Mouse (Mus musculus) small intestine, adult 2 months (tissue): ENCODE results near the gene Dclk2. TPM values are rescaled to one million over a fixed set of nuclear protein-coding genes. Genes with fewer than 3 reads are reported as not detected.

Source experiments
- H3K27ac ChIP-seq: fragments of 200-500 bp; 2 replicates; pipeline ENCODE4 v1.5.1; 2012; ENCODE audit warnings: low read depth, low read length, control low read depth, inconsistent platforms; ENCODE audit not compliant: insufficient read depth
- H3K27me3 ChIP-seq: fragments of 200-500 bp; 2 replicates; pipeline ENCODE4 v1.6.1; 2012; ENCODE audit warnings: mild to moderate bottlenecking, moderate library complexity, low read length, inconsistent platforms; ENCODE audit not compliant: control insufficient read depth, insufficient read depth
- H3K36me3 ChIP-seq: fragments of 200-500 bp; 2 replicates; pipeline ENCODE4 v1.6.1; 2012; ENCODE audit warnings: mild to moderate bottlenecking, low read length, control low read depth, inconsistent platforms; ENCODE audit not compliant: control insufficient read depth, insufficient read depth
- H3K4me1 ChIP-seq: fragments of 200-500 bp; 2 replicates; pipeline ENCODE4 v1.6.1; 2012; ENCODE audit warnings: low read length, inconsistent platforms, mixed read lengths; ENCODE audit not compliant: control insufficient read depth, insufficient read depth, insufficient read length
- H3K4me3 ChIP-seq: fragments of 200-500 bp; 2 replicates; pipeline ENCODE4 v1.5.1; 2012; ENCODE audit warnings: low read depth, mild to moderate bottlenecking, control low read depth, inconsistent platforms, low read length, moderate library complexity
- CTCF ChIP-seq: fragments of 200-500 bp; IDR thresholded peaks from 2 replicates; pipeline ENCODE4 v1.5.1; 2012; ENCODE audit warnings: low read depth, mild to moderate bottlenecking, control low read depth, inconsistent platforms, low read length, moderate library complexity, mixed read lengths; ENCODE audit not compliant: insufficient replicate concordance, insufficient read length; ENCODE audit errors: extremely low read depth
- POLR2A ChIP-seq: fragments of 200-500 bp; IDR thresholded peaks from 2 replicates; pipeline ENCODE4 v1.6.1; 2012; ENCODE audit warnings: low read depth, mild to moderate bottlenecking, control low read depth, inconsistent platforms, low read length, moderate library complexity
- WGBS: fragments of 180-500 bp; shearing (Covaris S2); methylation state at CpG from one replicate; pipeline ENCODE4 v1.1.7; 2018; 5-methylcytosine and 5-hydroxymethylcytosine counted together
- polyA plus RNA-seq: library from polyadenylated mRNA; depleted of rRNA; stranded (reverse); fragments of >200 nt; gene quantifications from 2 replicates; pipeline ENCODE4 v1.2.3, GENCODE M21; 2012

Gene Dclk2
- polyA plus RNA-seq, 1 experiment = 2.4 TPM

DNA sequence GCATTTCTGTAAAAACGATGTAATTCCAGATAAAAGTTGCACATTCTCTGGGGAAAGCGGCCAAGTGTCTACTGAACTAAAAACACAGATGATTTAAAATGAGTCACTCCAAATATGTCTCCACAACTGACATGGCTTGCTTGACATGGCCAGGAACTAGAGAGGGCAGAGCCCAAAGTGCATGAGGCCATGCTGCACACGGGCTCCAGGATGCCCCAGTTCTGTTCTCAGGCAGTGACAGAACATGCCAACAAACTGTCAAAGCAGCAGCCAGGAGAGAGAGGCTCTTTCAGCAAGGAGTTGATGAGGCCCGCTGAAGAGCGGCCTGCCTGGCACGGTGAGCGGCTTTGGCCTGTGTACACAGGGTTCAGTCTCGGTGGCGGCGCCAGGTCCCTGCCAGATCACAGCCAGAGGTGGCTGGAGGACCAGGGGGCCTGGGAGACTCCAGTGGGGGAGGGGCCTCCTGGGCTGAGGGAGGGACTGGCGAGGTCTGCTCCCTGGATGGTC is 133.8 kb downstream of the Dclk2 start:
- Histone ChIP-seq H3K4me1 (no peaks in the 10 kb centered on the region), H3K27me3 (no peaks in the 10 kb centered on the region), H3K4me3 (no peak overlapping the region), H3K36me3 (peaks cover 10% of the 10 kb centered on the region), H3K27ac (no peak overlapping the region)
- WGBS = 61% methylated on average over 11 of the region's 11 CpGs
- no peak for TF ChIP-seq POLR2A
- no peak for TF ChIP-seq CTCF

DNA sequence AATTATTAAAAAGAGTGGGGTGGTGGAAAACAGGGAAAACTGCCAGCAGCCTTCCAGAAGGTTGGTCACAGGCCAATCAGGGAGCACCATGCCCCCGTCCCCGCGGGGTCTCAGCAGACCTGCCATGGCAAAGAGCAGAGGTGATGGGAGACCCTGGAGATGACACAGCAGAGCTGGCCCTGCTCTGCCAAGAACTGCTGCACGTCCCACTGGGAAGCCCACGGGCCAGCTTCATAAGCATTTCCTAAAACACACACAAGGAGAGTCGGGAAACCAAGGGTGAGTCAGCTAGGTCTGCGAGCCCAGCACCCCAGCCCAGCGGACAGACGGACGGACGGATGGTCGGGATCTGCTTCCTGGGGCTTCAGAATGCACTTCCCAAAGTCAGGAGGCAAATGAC is 134.4 kb downstream of the Dclk2 start:
- 80% methylated on average over 12 of the region's 12 CpGs for WGBS
- Histone ChIP-seq H3K4me1 (no peaks in the 10 kb centered on the region), H3K4me3 (no peak overlapping the region), H3K27ac (peak overlapping the region; percentile 16; the same call in 1 of the 2 replicates), H3K36me3 (peaks cover 10% of the 10 kb centered on the region), H3K27me3 (no peaks in the 10 kb centered on the region)
- TF ChIP-seq POLR2A (no peak), CTCF (no peak)

DNA sequence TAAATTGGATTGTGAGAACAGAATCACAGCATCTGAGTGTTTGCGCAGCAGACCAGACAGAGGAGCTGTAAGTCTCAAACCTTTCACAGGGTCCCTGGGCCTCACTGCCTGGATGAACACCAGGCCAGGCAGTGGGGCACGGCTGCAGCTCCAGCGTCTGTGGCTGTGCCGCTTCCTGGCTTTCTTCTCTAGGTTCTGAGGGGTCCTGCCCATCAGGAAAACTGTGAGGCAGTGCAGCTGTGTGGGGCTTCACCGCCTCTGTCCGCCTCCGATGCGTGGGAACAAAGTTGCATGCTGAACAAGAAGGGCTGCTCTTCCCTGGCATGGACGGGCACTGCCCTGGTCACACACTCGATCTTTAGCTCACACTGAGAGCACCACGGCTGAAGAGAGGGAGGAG is 135.7 kb downstream of the Dclk2 start:
- Histone ChIP-seq H3K27me3 (no peaks in the 10 kb centered on the region), H3K27ac (no peak overlapping the region), H3K36me3 (peaks cover 23% of the 10 kb centered on the region), H3K4me3 (no peak overlapping the region), H3K4me1 (no peaks in the 10 kb centered on the region)
- TF ChIP-seq POLR2A (no peak), CTCF (no peak)
- 77% methylated on average over 11 of the region's 11 CpGs for WGBS

DNA sequence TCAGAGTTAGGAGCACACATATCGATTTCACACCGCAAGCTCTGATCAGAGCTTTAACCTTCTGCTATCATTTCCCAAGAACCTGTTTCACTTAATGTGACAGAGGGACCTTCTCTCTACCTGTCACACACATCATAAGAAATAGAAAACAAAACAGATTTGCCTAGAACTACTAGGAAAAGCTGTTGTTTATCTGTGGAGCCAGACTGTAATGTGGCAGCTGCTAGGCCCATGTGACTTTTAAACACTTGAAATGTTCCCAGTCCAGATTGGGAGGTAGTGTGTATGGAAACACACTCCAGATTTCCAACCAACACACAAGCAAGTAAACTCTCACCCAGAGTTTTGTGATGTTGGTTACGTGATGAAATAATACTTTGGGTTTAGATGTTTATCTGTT is 136.6 kb downstream of the Dclk2 start:
- Histone ChIP-seq H3K4me3 (no peak overlapping the region), H3K27me3 (no peaks in the 10 kb centered on the region), H3K4me1 (no peaks in the 10 kb centered on the region), H3K36me3 (peaks cover 25% of the 10 kb centered on the region), H3K27ac (0 out of 2 replicates have a peak overlapping the region, but pooled peaks have one; percentile 21)
- TF ChIP-seq POLR2A (no peak), CTCF (no peak)
- WGBS = 84% methylated on average over 3 of the region's 3 CpGs

DNA sequence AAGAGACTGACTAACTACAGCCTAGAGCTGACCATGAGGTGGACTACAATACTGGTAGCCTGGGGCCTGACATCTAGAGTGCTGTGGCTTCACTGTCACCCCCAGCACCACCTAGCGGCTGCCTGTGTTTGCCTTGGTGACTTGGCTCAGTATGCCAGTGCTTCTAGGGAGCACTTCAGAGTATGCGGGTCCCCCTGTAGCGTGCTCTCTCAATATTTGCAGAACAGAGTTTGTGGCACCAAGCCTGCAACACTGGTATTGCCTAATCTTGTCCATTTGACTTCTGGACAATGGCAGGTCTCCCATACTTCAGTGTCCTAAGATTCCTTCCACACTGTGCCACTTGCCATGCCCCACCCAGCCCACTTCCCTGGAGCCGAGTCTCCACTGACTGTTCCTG is 140.9 kb downstream of the Dclk2 start:
- no peak overlapping the region for H3K4me3 ChIP-seq
- H3K27me3 ChIP-seq = no peaks in the 10 kb centered on the region
- 81% methylated on average over 4 of the region's 4 CpGs for WGBS
- H3K27ac ChIP-seq = no peak overlapping the region
- TF ChIP-seq CTCF = no peak
- TF ChIP-seq POLR2A = no peak
- H3K4me1 ChIP-seq = no peaks in the 10 kb centered on the region
- peaks cover 40% of the 10 kb centered on the region for H3K36me3 ChIP-seq

DNA sequence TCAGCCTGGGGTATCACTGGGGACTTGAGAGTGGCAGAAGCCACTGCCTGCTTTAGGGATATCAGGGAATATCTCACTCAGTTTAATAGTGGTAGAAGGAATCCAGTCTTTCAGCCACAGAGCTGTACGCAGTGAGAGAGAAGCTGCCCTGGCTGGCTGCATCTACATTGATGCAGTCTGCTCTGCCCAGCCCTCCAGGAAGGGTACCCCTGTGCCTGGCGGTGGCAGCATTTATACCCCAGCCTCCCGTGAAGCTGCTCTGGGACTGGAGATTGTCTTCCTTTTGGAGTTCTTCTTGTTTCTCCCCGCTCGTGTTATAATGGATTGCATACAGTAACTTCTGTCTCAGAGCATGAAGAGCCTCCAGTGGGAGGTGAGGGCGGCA is 145.2 kb downstream of the Dclk2 start:
- Histone ChIP-seq H3K27me3 (no peaks in the 10 kb centered on the region), H3K4me1 (no peaks in the 10 kb centered on the region), H3K4me3 (no peak overlapping the region), H3K27ac (peak overlapping the region; percentile 33), H3K36me3 (peaks cover 25% of the 10 kb centered on the region)
- no peak for TF ChIP-seq POLR2A
- no peak for TF ChIP-seq CTCF
- 83% methylated on average over 6 of the region's 6 CpGs for WGBS

DNA sequence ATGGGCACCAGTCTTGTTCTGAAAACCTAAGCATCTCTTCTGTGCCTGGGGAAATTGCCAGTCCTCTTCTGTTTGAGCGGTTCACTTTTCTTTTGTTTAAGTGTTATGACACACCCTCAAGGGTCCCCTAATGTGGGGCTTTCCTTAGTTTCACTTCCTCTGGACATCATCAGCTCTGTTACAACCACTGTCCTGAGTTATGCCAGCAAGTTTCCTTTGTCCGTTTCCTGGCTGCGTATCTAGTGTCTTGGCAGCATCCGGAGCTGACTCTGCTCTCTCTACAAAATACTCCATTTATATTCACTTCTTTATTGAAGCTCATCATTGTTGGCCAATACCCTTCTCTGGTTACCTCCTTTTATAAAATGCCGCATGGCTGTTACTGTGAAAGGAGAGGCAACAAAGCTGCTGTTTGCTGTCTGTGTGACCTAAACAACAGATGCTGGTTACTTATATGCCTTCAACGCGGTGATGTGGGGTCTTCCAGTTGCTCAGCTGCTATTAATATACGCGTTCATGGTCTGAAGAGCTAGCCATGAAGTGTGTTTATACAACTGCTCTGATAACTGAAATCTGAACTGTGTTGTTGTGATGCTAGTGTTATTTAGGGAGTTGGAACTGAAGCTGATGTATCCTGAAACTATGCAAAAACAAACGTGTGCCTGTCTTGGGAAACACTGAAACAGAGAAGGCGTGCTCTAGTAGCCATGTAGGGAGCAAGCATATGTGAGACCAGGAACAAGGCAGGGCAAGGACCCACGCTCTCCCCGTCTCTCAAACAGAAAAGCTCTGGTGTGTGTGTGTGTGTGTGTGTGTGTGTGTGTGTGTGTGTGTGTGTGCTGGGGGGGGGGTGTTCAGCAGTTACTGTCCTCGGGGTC is 145.8 kb downstream of the Dclk2 start:
- Histone ChIP-seq H3K36me3 (peaks cover 19% of the 10 kb centered on the region), H3K27me3 (no peaks in the 10 kb centered on the region), H3K4me3 (no peak overlapping the region), H3K27ac (peak overlapping the region; percentile 33), H3K4me1 (no peaks in the 10 kb centered on the region)
- TF ChIP-seq CTCF (no peak), POLR2A (no peak)
- 72% methylated on average over 14 of the region's 14 CpGs for WGBS
